Mouse (Mus musculus): ENCODE data around the gene Rbms1. TPM values are rescaled to one million over a fixed set of nuclear protein-coding genes. Genes with fewer than 3 reads are reported as not detected.

Rbms1 gene
- polyA plus RNA-seq, 1 experiment from 2014 or later = 22.1 TPM

DNA sequence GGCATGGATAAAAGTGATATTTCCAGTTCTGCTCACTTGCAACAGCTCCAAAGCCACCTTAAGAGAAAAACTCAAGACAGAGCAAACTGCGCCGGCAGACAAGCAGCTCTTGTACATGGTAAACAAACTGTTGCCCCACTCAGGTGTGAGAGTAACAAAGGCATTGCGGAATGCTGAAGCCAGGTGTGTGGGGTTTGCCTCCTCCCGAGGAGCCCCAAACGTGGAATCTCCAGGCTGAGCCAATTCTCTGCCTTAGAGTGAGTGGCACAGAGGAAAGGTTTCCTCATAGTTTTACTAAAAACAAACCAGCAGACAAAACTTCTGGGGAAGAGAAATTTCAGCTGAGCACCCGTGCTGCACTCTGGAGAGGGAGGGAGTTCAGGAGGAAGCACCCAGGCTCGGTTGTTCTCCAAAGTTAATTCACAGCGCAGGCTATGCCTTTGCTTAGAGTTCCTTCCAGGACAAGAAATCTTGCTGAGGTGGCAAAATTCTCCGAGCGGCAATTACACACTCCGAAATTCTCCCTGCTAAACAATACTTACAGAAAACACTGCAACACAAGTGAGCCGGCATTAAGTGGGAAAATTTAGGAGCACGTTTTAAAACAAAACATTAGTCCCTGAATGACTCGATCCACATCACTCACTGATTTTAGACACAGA lies 111.8 kb downstream of the Rbms1 start:
- no peaks in the 10 kb centered on the region for H3K27me3 ChIP-seq
- ATAC-seq (replicated peaks) = no peak
- 63% methylated on average over 14 of the region's 14 CpGs for WGBS
- no peak overlapping the region for H3K27ac ChIP-seq (replicated peaks)
- H3K9ac ChIP-seq (replicated peaks) = no peak overlapping the region
- H3K4me3 ChIP-seq = no peak overlapping the region
- H3K4me1 ChIP-seq = no peaks in the 10 kb centered on the region
- H3K4me2 ChIP-seq (replicated peaks) = no peak overlapping the region
- no peaks in the 10 kb centered on the region for H3K36me3 ChIP-seq
- no peaks in the 10 kb centered on the region for H3K9me3 ChIP-seq

DNA sequence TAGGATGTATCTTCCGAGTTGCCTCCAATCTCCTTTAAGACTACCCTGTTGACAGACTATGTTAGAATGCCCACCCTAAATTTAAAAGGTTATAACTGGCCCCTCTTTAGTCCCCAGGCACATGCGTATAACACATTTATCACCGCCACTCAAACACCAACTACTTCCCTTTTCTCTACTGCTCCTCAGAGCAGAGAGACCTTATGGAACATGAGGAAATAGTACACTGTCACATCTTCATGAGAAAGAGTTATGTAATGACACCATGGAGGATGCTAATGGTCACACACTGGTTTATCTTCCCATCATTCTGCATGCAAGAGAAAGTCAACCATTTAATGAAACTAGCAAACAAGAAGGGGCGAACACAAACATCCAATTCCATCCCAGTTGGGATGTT lies 114.5 kb downstream of the Rbms1 start:
- Histone ChIP-seq H3K36me3 (no peaks in the 10 kb centered on the region), H3K4me2 (replicated peaks) (no peak overlapping the region), H3K4me3 (no peak overlapping the region), H3K27ac (replicated peaks) (no peak overlapping the region), H3K4me1 (no peaks in the 10 kb centered on the region), H3K9me3 (no peaks in the 10 kb centered on the region), H3K9ac (replicated peaks) (no peak overlapping the region), H3K27me3 (no peaks in the 10 kb centered on the region)
- no peak for ATAC-seq (replicated peaks)
- 93% methylated on average over 4 of the region's 4 CpGs for WGBS

DNA sequence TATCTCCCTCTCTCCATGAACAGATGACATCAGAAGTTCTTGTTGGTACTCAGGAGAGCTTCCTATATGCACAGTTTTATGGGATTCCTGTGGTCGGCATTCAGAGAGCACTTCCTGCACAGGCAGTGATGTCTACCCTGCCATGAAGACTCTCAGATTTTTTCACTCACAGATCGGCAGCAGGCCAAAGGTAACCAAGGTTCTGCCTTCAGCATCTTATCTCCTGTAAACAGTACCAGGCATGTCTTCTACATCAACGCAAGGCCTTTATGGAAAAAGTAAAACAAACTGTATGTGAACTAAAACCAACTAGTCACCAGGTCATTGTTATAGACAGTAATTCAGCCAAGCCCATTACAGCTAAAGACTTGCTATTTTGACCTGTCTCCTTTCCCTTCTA lies 115.0 kb downstream of the Rbms1 start:
- H3K4me2 ChIP-seq (replicated peaks) = no peak overlapping the region
- WGBS = 94% methylated on average over 3 of the region's 3 CpGs
- H3K4me1 ChIP-seq = no peaks in the 10 kb centered on the region
- H3K4me3 ChIP-seq = no peak overlapping the region
- H3K9me3 ChIP-seq = no peaks in the 10 kb centered on the region
- H3K9ac ChIP-seq (replicated peaks) = no peak overlapping the region
- H3K36me3 ChIP-seq = no peaks in the 10 kb centered on the region
- H3K27ac ChIP-seq (replicated peaks) = no peak overlapping the region
- H3K27me3 ChIP-seq = no peaks in the 10 kb centered on the region
- no peak for ATAC-seq (replicated peaks)

DNA sequence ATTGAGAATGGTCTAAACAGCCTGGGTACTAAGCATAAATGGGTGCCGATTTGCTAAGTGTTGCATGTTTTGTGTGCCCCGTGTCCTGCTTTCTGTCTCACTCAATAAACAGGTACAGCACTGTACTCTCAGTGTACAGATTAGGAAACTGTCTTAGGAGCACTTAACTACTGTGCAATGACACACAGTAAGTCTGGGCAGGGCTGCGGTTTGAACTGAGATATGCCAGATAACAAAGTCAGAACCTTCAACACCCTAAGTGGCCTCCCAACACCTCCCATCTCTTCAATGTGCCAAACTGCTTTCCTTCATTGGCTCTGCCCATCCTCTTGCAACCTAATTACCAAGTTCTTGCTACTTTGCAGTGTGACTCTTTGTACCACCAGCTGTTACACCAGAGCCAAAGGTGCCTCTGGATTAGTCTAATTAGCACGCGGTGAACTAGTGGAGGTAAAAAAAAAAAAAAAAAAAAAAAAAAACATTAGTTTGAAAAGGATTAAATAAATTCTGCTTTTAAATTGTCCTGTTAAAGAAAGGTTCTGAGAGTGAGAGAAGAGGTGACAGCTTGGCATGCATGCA lies 117.6 kb downstream of the Rbms1 start:
- 29% methylated on average over 5 of the region's 5 CpGs for WGBS
- Histone ChIP-seq H3K9me3 (no peaks in the 10 kb centered on the region), H3K4me3 (no peak overlapping the region), H3K9ac (replicated peaks) (no peak overlapping the region), H3K4me1 (no peaks in the 10 kb centered on the region), H3K27ac (replicated peaks) (no peak overlapping the region), H3K4me2 (replicated peaks) (no peak overlapping the region), H3K27me3 (no peaks in the 10 kb centered on the region), H3K36me3 (no peaks in the 10 kb centered on the region)
- ATAC-seq (replicated peaks) = no peak

DNA sequence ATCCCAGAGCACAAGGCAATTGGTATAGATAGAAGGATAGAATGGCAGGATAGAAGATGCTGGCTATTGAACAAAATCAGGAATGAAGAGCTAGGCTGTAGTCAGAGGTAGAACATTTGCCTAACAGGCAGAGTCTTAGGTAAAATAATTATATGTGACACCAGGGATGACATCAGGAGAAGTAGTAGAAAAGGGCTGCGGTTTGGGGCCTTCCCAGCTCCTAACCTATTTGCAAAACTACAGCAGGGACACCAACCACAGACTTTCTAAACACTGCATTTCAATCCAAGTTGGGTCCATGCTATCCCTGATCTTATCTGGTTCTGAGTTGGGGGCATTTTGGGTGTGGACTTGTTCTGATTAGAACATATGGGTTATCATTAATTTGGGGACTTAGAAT lies 118.7 kb downstream of the Rbms1 start:
- Histone ChIP-seq H3K9ac (replicated peaks) (no peak overlapping the region), H3K36me3 (no peaks in the 10 kb centered on the region), H3K9me3 (no peaks in the 10 kb centered on the region), H3K4me1 (no peaks in the 10 kb centered on the region), H3K4me2 (replicated peaks) (no peak overlapping the region), H3K27ac (replicated peaks) (no peak overlapping the region), H3K27me3 (no peaks in the 10 kb centered on the region), H3K4me3 (no peak overlapping the region)
- ATAC-seq (replicated peaks) = no peak
- 87% methylated on average over 1 of the region's 1 CpGs for whole genome bisulfite sequencing

DNA sequence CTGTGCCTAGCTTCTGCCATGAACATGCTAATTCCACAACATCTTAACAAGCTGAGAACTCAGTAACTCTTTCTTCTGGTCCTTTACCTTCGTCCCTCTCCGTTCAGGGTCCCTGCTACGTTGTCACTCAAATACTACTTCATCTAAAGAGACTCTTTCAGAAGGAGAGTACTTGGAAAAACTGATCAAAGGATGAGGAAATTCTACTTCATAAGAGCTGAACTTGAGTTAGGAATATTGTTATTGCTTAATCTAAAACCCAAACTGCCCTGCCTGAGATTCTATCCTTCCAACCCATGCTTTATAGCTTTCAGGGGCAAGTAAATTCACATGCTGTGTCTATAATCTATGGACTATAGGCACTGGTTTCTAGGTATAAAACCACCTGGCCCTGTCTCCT lies 119.4 kb downstream of the Rbms1 start:
- no peaks in the 10 kb centered on the region for H3K4me1 ChIP-seq
- H3K4me3 ChIP-seq = no peak overlapping the region
- ATAC-seq (replicated peaks) = no peak
- H3K9ac ChIP-seq (replicated peaks) = no peak overlapping the region
- whole genome bisulfite sequencing = 83% methylated on average over 3 of the region's 3 CpGs
- H3K27me3 ChIP-seq = no peaks in the 10 kb centered on the region
- H3K27ac ChIP-seq (replicated peaks) = no peak overlapping the region
- no peak overlapping the region for H3K4me2 ChIP-seq (replicated peaks)
- no peaks in the 10 kb centered on the region for H3K36me3 ChIP-seq
- H3K9me3 ChIP-seq = no peaks in the 10 kb centered on the region

DNA sequence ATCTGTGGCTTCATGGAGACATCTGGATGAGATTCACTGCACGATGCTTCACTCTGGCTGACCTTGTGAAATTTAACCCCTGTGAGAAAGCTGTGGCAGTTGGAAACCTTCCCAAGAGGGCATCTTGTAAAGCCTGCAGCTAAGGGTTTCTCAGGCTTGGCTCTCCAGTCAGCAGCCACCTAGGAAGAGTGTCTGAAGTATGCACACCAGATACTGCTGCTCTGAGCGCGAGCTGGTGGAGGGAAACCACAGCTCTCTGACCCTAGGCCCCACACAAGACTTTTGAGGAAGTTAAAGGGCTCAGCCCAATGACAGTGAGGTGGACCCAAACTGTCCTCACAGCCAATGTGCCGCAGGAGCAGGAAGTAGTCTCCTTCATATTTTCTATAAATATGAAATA lies 120.0 kb downstream of the Rbms1 start:
- 81% methylated on average over 4 of the region's 4 CpGs for WGBS

DNA sequence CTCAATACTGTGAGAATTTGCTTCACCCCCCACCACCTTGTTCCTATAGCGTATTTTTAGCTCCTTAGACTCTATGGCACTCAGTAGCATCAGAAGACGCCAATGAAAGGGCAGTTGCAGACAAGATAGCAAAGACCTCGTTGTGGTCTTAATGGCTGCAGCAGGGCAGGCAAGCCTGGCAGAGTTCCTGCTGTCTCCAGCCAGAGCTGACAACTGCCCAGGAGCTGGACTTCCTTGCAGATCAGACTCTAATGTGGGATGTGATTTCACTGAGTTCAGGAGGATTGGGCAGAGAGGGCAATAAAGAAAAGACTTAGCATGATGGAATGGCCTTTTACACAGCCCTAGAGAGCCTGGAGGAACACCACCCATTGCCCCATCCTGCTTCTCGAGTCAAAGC lies 122.1 kb downstream of the Rbms1 start:
- Histone ChIP-seq H3K4me3 (no peak overlapping the region), H3K9me3 (no peaks in the 10 kb centered on the region), H3K27ac (replicated peaks) (no peak overlapping the region), H3K4me1 (no peaks in the 10 kb centered on the region), H3K9ac (replicated peaks) (no peak overlapping the region), H3K36me3 (no peaks in the 10 kb centered on the region), H3K27me3 (no peaks in the 10 kb centered on the region), H3K4me2 (replicated peaks) (no peak overlapping the region)
- WGBS = 76% methylated on average over 4 of the region's 4 CpGs
- ATAC-seq (replicated peaks) = no peak

More for the DNA sequence above, 120.0 kb downstream of the Rbms1 start:
- Histone ChIP-seq H3K27me3 (no peaks in the 10 kb centered on the region), H3K9me3 (no peaks in the 10 kb centered on the region), H3K4me3 (no peak overlapping the region), H3K4me1 (no peaks in the 10 kb centered on the region), H3K4me2 (replicated peaks) (no peak overlapping the region), H3K36me3 (no peaks in the 10 kb centered on the region), H3K9ac (replicated peaks) (no peak overlapping the region), H3K27ac (replicated peaks) (no peak overlapping the region)
- ATAC-seq (replicated peaks) = no peak

DNA sequence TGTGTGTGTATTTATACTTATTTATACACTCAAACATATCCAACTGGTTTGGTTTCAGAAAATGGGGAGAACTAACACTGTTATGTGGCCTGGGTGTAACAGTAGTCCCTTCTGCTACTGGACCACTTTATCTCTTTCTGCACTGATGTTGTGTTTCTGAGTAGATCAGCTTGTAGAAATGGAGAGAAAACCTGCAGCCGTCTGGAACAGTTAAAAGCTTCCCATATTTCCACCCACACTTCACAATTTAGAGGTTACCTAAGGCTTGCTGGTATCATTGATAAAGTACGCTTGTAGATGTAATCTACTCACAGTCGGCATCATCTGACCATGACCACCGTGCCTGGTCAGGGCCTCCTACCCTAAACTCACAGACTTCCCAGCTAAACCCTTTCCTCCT lies 123.5 kb downstream of the Rbms1 start:
- ATAC-seq (replicated peaks) = no peak
- no peaks in the 10 kb centered on the region for H3K36me3 ChIP-seq
- no peak overlapping the region for H3K27ac ChIP-seq (replicated peaks)
- no peaks in the 10 kb centered on the region for H3K27me3 ChIP-seq
- 92% methylated on average over 4 of the region's 4 CpGs for WGBS
- H3K9me3 ChIP-seq = no peaks in the 10 kb centered on the region
- no peak overlapping the region for H3K9ac ChIP-seq (replicated peaks)
- H3K4me3 ChIP-seq = no peak overlapping the region
- H3K4me2 ChIP-seq (replicated peaks) = no peak overlapping the region
- no peaks in the 10 kb centered on the region for H3K4me1 ChIP-seq

DNA sequence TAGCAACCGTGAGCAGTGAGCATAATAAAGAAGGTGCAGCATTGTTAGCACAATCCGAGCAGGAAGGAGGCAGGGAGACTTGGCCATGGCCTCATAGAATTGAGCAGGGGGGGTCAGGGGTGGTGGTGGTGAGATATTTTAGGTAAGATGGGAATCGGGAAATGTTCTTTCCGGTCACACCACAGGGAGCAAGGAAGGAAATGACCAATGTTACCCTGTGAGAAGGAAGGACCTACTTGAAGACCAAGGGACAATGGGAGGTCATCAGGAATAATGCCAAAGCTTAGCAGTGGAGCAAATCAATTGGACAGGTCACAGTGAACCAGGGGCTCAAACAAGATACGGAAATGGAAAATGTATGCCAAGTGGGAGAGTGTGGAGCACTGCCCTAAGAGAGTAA lies 124.1 kb downstream of the Rbms1 start:
- ATAC-seq (replicated peaks) = no peak
- 66% methylated on average over 5 of the region's 5 CpGs for WGBS
- Histone ChIP-seq H3K36me3 (no peaks in the 10 kb centered on the region), H3K4me1 (no peaks in the 10 kb centered on the region), H3K27ac (replicated peaks) (no peak overlapping the region), H3K9ac (replicated peaks) (no peak overlapping the region), H3K9me3 (no peaks in the 10 kb centered on the region), H3K4me3 (no peak overlapping the region), H3K4me2 (replicated peaks) (no peak overlapping the region), H3K27me3 (no peaks in the 10 kb centered on the region)

DNA sequence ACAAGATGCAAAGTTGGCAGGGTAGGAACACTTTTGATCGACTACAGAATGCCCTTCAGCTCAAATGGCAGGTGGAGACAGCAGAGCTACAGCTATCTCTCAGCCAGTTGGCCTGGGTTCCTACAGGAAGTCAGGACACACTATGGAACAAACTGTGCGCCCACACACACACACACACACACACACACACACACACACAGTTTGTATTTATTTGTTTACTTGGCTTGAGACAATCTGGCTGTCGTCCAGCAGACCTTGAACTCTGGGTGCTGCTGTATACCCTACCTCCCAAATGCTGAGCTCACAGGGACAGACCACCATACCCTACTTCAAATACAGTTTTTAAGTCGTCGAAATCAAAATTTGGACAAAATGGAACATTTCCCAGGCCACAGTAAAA lies 125.4 kb downstream of the Rbms1 start:
- Histone ChIP-seq H3K4me2 (replicated peaks) (no peak overlapping the region), H3K9me3 (no peaks in the 10 kb centered on the region), H3K27ac (replicated peaks) (no peak overlapping the region), H3K9ac (replicated peaks) (no peak overlapping the region), H3K4me1 (peaks cover 1% of the 10 kb centered on the region; the same call in 1 of the 2 replicates), H3K27me3 (no peaks in the 10 kb centered on the region), H3K4me3 (no peak overlapping the region), H3K36me3 (no peaks in the 10 kb centered on the region)
- no peak for ATAC-seq (replicated peaks)
- 77% methylated on average over 5 of the region's 5 CpGs for WGBS

DNA sequence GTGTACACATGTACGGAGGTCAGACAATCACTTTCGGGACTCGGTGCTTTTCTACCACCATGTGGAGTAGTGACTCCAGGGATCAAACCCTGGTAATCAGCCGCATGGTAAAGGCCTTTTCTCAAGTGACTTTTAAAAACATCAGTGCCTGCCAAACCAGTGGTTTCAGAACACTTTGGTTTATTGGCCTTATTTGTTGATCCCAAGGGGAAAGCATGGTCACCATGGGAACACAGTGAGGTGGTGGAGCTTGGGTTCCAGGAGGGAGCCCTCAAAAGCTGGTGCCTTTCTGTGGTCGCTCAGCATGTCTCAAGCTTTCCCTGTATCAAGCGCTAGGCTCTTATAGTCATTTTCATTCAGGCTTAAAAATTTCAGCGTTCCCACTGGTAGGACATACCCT lies 126.8 kb downstream of the Rbms1 start:
- Histone ChIP-seq H3K9me3 (no peaks in the 10 kb centered on the region), H3K9ac (replicated peaks) (no peak overlapping the region), H3K4me2 (replicated peaks) (no peak overlapping the region), H3K27me3 (no peaks in the 10 kb centered on the region), H3K27ac (replicated peaks) (no peak overlapping the region), H3K4me3 (no peak overlapping the region), H3K4me1 (peaks cover 6% of the 10 kb centered on the region; the same call in 1 of the 2 replicates), H3K36me3 (no peaks in the 10 kb centered on the region)
- no peak for ATAC-seq (replicated peaks)
- whole genome bisulfite sequencing = 94% methylated on average over 7 of the region's 7 CpGs

DNA sequence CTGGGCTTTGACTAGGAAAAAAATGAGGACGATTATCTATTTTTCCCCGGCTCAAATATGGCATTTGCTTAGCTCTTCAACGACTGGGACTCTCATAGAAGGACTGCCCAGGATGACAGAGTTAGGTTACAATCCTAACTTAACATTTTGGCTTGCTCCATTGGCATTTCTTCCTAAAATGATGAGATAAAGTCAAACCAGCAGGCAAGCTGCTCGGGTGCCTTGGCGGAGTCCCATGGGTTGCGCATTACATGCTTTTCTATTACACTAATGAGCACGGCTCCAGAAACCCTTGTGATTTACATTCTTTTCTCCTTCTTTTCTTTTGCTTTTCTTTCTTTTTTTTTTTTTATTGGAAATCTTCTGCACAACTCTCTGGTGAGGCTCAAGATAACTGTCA lies 128.7 kb downstream of the Rbms1 start:
- H3K36me3 ChIP-seq = no peaks in the 10 kb centered on the region
- no peaks in the 10 kb centered on the region for H3K9me3 ChIP-seq
- 68% methylated on average over 7 of the region's 7 CpGs for WGBS
- no peak overlapping the region for H3K4me2 ChIP-seq (replicated peaks)
- H3K9ac ChIP-seq (replicated peaks) = no peak overlapping the region
- H3K4me3 ChIP-seq = no peak overlapping the region
- H3K4me1 ChIP-seq = peaks cover 6% of the 10 kb centered on the region; the same call in 1 of the 2 replicates
- no peak overlapping the region for H3K27ac ChIP-seq (replicated peaks)
- ATAC-seq (replicated peaks) = no peak
- no peaks in the 10 kb centered on the region for H3K27me3 ChIP-seq
